ENCODE assay signal across 8 mouse cellular contexts in the genomic region with DNA sequence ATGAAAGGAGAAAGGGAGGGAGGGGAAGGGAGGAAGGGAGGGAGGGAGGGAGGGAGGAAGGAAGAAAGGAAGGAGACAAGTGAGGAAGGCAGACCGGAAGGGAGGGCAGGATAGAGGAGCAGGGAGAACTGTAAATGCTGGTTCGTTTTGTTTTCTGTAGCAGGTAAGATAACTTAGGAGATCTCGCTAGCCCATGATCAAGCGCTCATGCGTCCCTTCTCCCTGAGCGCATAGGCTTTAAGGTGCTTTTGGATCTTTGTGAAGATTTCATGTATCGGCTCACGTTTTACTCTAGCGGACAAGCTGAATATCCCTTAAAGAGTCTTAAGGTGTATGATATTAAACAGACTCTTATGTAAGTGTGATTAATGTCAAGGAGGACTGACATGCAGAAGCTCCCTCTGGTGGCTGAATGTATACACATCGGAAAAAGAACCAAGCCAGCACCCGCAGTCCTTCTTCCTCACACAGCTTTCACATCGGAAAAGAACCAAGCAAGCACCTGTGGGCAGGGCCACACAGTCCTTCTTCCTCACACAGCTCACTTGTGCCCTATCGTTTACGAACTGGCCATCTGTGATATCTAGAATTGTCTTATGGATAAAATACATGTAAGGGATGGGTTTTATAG.
A peak's percentile ranks its signal among the peaks of the same experiment; 100 is the strongest.
DNase-seq lines count a peak whose midpoint lies in the region; ATAC-seq and TF ChIP-seq lines count a peak whose summit lies in the region.

No protein-coding gene starts in this region.

- intact Hi-C loops in left cerebral cortex, postnatal 4 days (cut with DNase I) = loop anchor here (10.0 kb wide), 1 partner anchor 318 kb away; no protein-coding TSS in a partner anchor

- H3K4me3 ChIP-seq in heart, embryonic 13.5 days = no peak overlapping the region
- H3K4me3 ChIP-seq in heart, embryonic 11.5 days (ENCODE audit: low read depth, low read length) = no peak overlapping the region
- no peak overlapping the region for H3K4me3 ChIP-seq in forebrain, embryonic 15.5 days
- no peak overlapping the region for H3K4me3 ChIP-seq in midbrain, postnatal 0 days (ENCODE audit: low read depth, low read length)

- H3K4me1 ChIP-seq in heart, embryonic 13.5 days = no peaks in the 10 kb centered on the region
- no peaks in the 10 kb centered on the region for H3K4me1 ChIP-seq in heart, embryonic 11.5 days (ENCODE audit: control insufficient read depth, insufficient read depth, low read length)
- no peaks in the 10 kb centered on the region for H3K4me1 ChIP-seq in forebrain, embryonic 15.5 days
- no peaks in the 10 kb centered on the region for H3K4me1 ChIP-seq in midbrain, postnatal 0 days (ENCODE audit: insufficient read depth, low read length)

- 38% methylated on average over 14 of the region's 14 CpGs for WGBS in heart, embryonic 13.5 days
- WGBS in heart, embryonic 11.5 days (ENCODE audit: insufficient replicate concordance) = 39% methylated on average over 14 of the region's 14 CpGs
- WGBS in forebrain, embryonic 15.5 days = 53% methylated on average over 14 of the region's 14 CpGs
- 49% methylated on average over 14 of the region's 14 CpGs for WGBS in midbrain, postnatal 0 days

- H3K36me3 ChIP-seq in heart, embryonic 13.5 days = no peaks in the 10 kb centered on the region
- H3K36me3 ChIP-seq in heart, embryonic 11.5 days (ENCODE audit: control insufficient read depth, insufficient read depth, low read length) = no peaks in the 10 kb centered on the region
- H3K36me3 ChIP-seq in forebrain, embryonic 15.5 days = no peaks in the 10 kb centered on the region
- no peaks in the 10 kb centered on the region for H3K36me3 ChIP-seq in midbrain, postnatal 0 days (ENCODE audit: insufficient read depth, low read length)

- peaks cover 4% of the 10 kb centered on the region; the same call in 1 of the 2 replicates for H3K27me3 ChIP-seq in heart, embryonic 13.5 days (replicated peaks)
- no peaks in the 10 kb centered on the region for H3K27me3 ChIP-seq in heart, embryonic 11.5 days (ENCODE audit: control insufficient read depth, insufficient read depth, low read length)
- H3K27me3 ChIP-seq in forebrain, embryonic 15.5 days = no peaks in the 10 kb centered on the region
- H3K27me3 ChIP-seq in midbrain, postnatal 0 days (ENCODE audit: insufficient read depth, low read length) = no peaks in the 10 kb centered on the region

- peak; percentile 84 for DNase-seq in brain, adult 2 months (ENCODE audit: low read depth, low spot score)
- peak; percentile 42 to 55 for DNase-seq in kidney, adult 8-10 months
- DNase-seq in left cerebral cortex, postnatal 4 days = peak; percentile 38
- DNase-seq in midbrain, postnatal 0 days (ENCODE audit: low spot score) = peak; percentile 72

- TF ChIP-seq CTCF in midbrain, postnatal 0 days (IDR thresholded peaks at IDR 0.05) = peak; percentile 87

- H3K9ac ChIP-seq in heart, embryonic 13.5 days = no peak overlapping the region
- H3K9ac ChIP-seq in heart, embryonic 11.5 days (ENCODE audit: low read depth, low read length) = no peak overlapping the region
- no peak overlapping the region for H3K9ac ChIP-seq in forebrain, embryonic 15.5 days (replicated peaks)
- H3K9ac ChIP-seq in midbrain, postnatal 0 days (replicated peaks; ENCODE audit: low read length, poor library complexity, severe bottlenecking) = no peak overlapping the region

- no peak overlapping the region for H3K27ac ChIP-seq in heart, embryonic 13.5 days (replicated peaks)
- H3K27ac ChIP-seq in heart, embryonic 11.5 days (ENCODE audit: low read depth, low read length) = no peak overlapping the region
- no peak overlapping the region for H3K27ac ChIP-seq in forebrain, embryonic 15.5 days (replicated peaks)
- H3K27ac ChIP-seq in midbrain, postnatal 0 days (ENCODE audit: low read depth, low read length) = no peak overlapping the region

- no peaks in the 10 kb centered on the region for H3K9me3 ChIP-seq in heart, embryonic 13.5 days
- H3K9me3 ChIP-seq in heart, embryonic 11.5 days (replicated peaks; ENCODE audit: control insufficient read depth, low read length) = no peaks in the 10 kb centered on the region
- no peaks in the 10 kb centered on the region for H3K9me3 ChIP-seq in forebrain, embryonic 15.5 days
- no peaks in the 10 kb centered on the region for H3K9me3 ChIP-seq in midbrain, postnatal 0 days (ENCODE audit: low read length)

- H3K4me2 ChIP-seq in heart, embryonic 13.5 days = peak overlapping the region; percentile 22; the same call in 1 of the 2 replicates
- no peak overlapping the region for H3K4me2 ChIP-seq in heart, embryonic 11.5 days
- H3K4me2 ChIP-seq in forebrain, embryonic 15.5 days (replicated peaks) = no peak overlapping the region
- no peak overlapping the region for H3K4me2 ChIP-seq in midbrain, postnatal 0 days (ENCODE audit: low read depth, low read length, poor library complexity, severe bottlenecking)

- no peak for ATAC-seq in heart, embryonic 13.5 days (ENCODE audit: extremely low read depth, insufficient number of reproducible peaks, low FRiP score, low TSS enrichment)
- no peak for ATAC-seq in heart, embryonic 11.5 days (replicated peaks; ENCODE audit: insufficient number of reproducible peaks, low FRiP score, low TSS enrichment)
- ATAC-seq in forebrain, embryonic 15.5 days (replicated peaks) = peak; percentile 61
- peak; percentile 49; the same call in 1 of the 2 replicates for ATAC-seq in midbrain, postnatal 0 days (ENCODE audit: low FRiP score)
- ATAC-seq in erythroblast, adult 5-6 weeks (replicated peaks; ENCODE audit: low FRiP score, poor library complexity, severe bottlenecking) = no peak

Comparison
In these comparisons a context has a peak if more than half of its experiments do, and no peak if none do; other contexts are left out.
1. ATAC-seq: peak in forebrain, embryonic 15.5 days (single experiment) and midbrain, postnatal 0 days (single experiment); none in heart, embryonic 13.5 days (single experiment), heart, embryonic 11.5 days (single experiment) and erythroblast, adult 5-6 weeks (single experiment).
2. Peak in every context shown above with its lines, with median percentiles within 50 percentile points of each other: DNase-seq.